Mouse (Mus musculus) ES-E14 (cell line): ENCODE measurements at regions not wholly inside any gene's neighbourhood (a gene's known extent, or its start where the extent isn't known, plus 50 kb on each side); places are given as distances from the start of the nearest gene placed in this dataset.

Experiments
- CHD2 ChIP-seq: IDR thresholded peaks from 2 replicates; pipeline ENCODE4 v1.6.1; 2014; ENCODE audit warnings: mild to moderate bottlenecking, low read depth, low read length, inconsistent platforms
- HCFC1 ChIP-seq: IDR thresholded peaks from 2 replicates; pipeline ENCODE4 v1.6.1; 2012; ENCODE audit warnings: low read length, inconsistent platforms, borderline replicate concordance; ENCODE audit not compliant: insufficient read depth
- MAFK ChIP-seq: IDR thresholded peaks from 2 replicates; pipeline ENCODE4 v1.6.1; 2014; ENCODE audit warnings: mild to moderate bottlenecking, low read depth, low read length, inconsistent platforms; ENCODE audit not compliant: insufficient read depth
- ZC3H11A ChIP-seq: IDR thresholded peaks from 2 replicates; pipeline ENCODE4 v1.6.1; 2012; ENCODE audit warnings: low read depth, mild to moderate bottlenecking, inconsistent platforms, low read length, borderline replicate concordance

GRCm38 (mm10) chr4:29463329-29463728 is 650.4 kb downstream of the Epha7 start:
- TF ChIP-seq MAFK, result no peak
- TF ChIP-seq HCFC1, result no peak
- TF ChIP-seq CHD2, result no peak
- TF ChIP-seq ZC3H11A, result no peak
